Comparison of ENCODE assay signal across 9 mouse cellular contexts in the genomic region with DNA sequence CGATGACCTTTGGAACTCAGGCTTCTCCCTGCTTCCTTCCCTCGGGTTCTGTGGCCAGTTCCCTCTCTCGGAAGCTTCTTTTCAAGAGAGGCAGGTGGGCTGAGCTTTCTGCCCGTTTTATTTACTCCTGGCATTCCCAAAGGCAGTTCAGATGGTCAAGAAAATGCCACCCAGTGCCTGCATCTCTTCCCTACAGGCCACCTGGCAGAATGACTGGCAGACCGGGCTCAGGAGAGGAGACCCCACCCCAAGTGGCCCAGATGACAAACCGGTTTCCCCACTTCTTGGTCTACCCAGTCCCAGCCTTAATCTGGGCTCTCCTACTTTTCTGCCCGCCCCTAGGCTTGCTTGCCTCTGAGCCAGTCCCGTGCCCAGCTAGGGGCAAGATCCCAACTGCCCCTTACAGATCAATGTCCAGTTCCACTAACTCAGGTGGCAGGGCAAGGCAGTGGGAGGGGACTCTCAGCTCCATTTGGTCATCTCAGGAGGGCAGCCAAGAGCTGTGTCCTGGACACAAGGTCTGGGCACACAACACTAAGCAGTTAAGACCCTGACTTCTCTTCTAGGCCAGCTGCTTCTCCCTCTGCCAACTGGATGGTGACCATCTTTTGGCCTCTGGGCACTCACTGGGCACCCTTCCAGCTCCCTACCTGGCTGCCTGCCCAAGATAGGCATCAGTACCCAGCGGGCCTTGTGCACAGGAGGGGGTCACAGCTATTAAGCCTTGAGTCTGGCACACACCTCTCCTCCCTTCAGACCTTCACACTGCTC. TPM values are rescaled to one million over a fixed set of nuclear protein-coding genes. Genes with fewer than 3 reads are reported as not detected.
DNase-seq lines count a peak whose midpoint lies in the region; ATAC-seq lines count a peak whose summit lies in the region.
"Had no signal": no experiment of that assay in that cellular context is flagged by ENCODE, and none has a peak within 500 bp of the region (broad histone marks: within the 10 kb centered on the region; RNA-seq: fewer than 3 reads in every experiment).

A gene (minus strand): TSS at position 51 of the 771 bp plus-strand sequence.

- peak; percentile 33; the same call in 1 of the 2 replicates for ATAC-seq in embryonic facial prominence, embryonic 13.5 days (ENCODE audit: insufficient number of reproducible peaks, insufficient read depth, low FRiP score, low TSS enrichment, low read depth)
- no peak for ATAC-seq in heart, embryonic 15.5 days (replicated peaks; ENCODE audit: insufficient number of reproducible peaks, insufficient read depth, low FRiP score, low read depth)
- no peak for ATAC-seq in liver, embryonic 15.5 days (ENCODE audit: insufficient read depth)

- no peaks in the 10 kb centered on the region for H3K9me3 ChIP-seq in embryonic facial prominence, embryonic 13.5 days
- no peaks in the 10 kb centered on the region for H3K9me3 ChIP-seq in heart, embryonic 15.5 days (replicated peaks)
- no peaks in the 10 kb centered on the region for H3K9me3 ChIP-seq in liver, embryonic 15.5 days (replicated peaks)

- peak within 1 kb of the TSS; percentile 74 for H3K9ac ChIP-seq in embryonic facial prominence, embryonic 13.5 days
- H3K9ac ChIP-seq in heart, embryonic 15.5 days, result peak within 1 kb of the TSS; percentile 53
- no peak within 1 kb of the TSS; the same call in 1 of the 2 replicates for H3K9ac ChIP-seq in liver, embryonic 15.5 days

- peak within 1 kb of the TSS; percentile 55 for H3K27ac ChIP-seq in embryonic facial prominence, embryonic 13.5 days
- H3K27ac ChIP-seq in heart, embryonic 15.5 days, result no peak within 1 kb of the TSS
- no peak within 1 kb of the TSS for H3K27ac ChIP-seq in liver, embryonic 15.5 days (replicated peaks)
- H3K27ac ChIP-seq: macrophage had no signal

- peaks cover 74% of the 10 kb centered on the region for H3K27me3 ChIP-seq in embryonic facial prominence, embryonic 13.5 days
- H3K27me3 ChIP-seq in heart, embryonic 15.5 days, result peaks cover 90% of the 10 kb centered on the region
- peaks cover 94% of the 10 kb centered on the region for H3K27me3 ChIP-seq in liver, embryonic 15.5 days

- H3K4me2 ChIP-seq in embryonic facial prominence, embryonic 13.5 days, result peak within 1 kb of the TSS; percentile 96
- H3K4me2 ChIP-seq in heart, embryonic 15.5 days, result peak within 1 kb of the TSS; percentile 100
- peak within 1 kb of the TSS; percentile 79 for H3K4me2 ChIP-seq in liver, embryonic 15.5 days

- peaks cover 53% of the 10 kb centered on the region for H3K4me1 ChIP-seq in embryonic facial prominence, embryonic 13.5 days
- peaks cover 19% of the 10 kb centered on the region for H3K4me1 ChIP-seq in heart, embryonic 15.5 days (replicated peaks)
- peaks cover 18% of the 10 kb centered on the region for H3K4me1 ChIP-seq in liver, embryonic 15.5 days (replicated peaks)

- DNase-seq in right cerebral cortex, postnatal 10 days (ENCODE audit: low spot score in 2 of 2), result peak; percentile 85 to 86
- no peak for DNase-seq in right cerebral cortex, postnatal 36 days (ENCODE audit: low spot score in 2 of 2)
- DNase-seq in kidney, postnatal 14 days, result peak; percentile 93
- DNase-seq in ovary, postnatal 10 days (ENCODE audit: low spot score), result peak; percentile 45
- DNase-seq in thymus, postnatal 25 days, result no peak

- peak within 1 kb of the TSS; percentile 67 for H3K4me3 ChIP-seq in embryonic facial prominence, embryonic 13.5 days
- peak within 1 kb of the TSS; percentile 75 for H3K4me3 ChIP-seq in heart, embryonic 15.5 days
- H3K4me3 ChIP-seq in liver, embryonic 15.5 days (replicated peaks), result peak within 1 kb of the TSS; percentile 54

- H3K36me3 ChIP-seq in embryonic facial prominence, embryonic 13.5 days, result no peaks in the 10 kb centered on the region
- H3K36me3 ChIP-seq in heart, embryonic 15.5 days, result no peaks in the 10 kb centered on the region
- H3K36me3 ChIP-seq in liver, embryonic 15.5 days (replicated peaks), result no peaks in the 10 kb centered on the region

- 19% methylated on average over 9 of the region's 9 CpGs for WGBS in embryonic facial prominence, embryonic 13.5 days
- WGBS in heart, embryonic 15.5 days, result 20% methylated on average over 9 of the region's 9 CpGs
- WGBS in liver, embryonic 15.5 days (ENCODE audit: insufficient replicate concordance), result 24% methylated on average over 9 of the region's 9 CpGs

RNA-seq across cellular contexts. Expression of the gene that starts here (rescaled TPM):
- 0.76 and 1.2 TPM in 2 replicates for polyA plus RNA-seq in embryonic facial prominence, embryonic 13.5 days (2015; fragmentation: Nextera tagmentation; extraction: Ambion mirVana)
- polyA plus RNA-seq in heart, embryonic 15.5 days (2015; fragmentation: Nextera tagmentation; extraction: Ambion mirVana), result 0.06 and 0.15 TPM in 2 replicates
- polyA plus RNA-seq in liver, embryonic 15.5 days (2015; fragmentation: Nextera tagmentation; extraction: Ambion mirVana), result 0.02 TPM in 1 of 2 replicates, not detected in the other

Comparison
In these comparisons a context has a peak if more than half of its experiments do, and no peak if none do; other contexts are left out.
1. DNase-seq: peak in right cerebral cortex, postnatal 10 days (2 of 2), kidney, postnatal 14 days (single experiment) and ovary, postnatal 10 days (single experiment); none in right cerebral cortex, postnatal 36 days (0 of 2) and thymus, postnatal 25 days (single experiment).
2. Peak in every context shown above with its lines, with median percentiles within 50 percentile points of each other: H3K4me2 ChIP-seq and H3K4me3 ChIP-seq.